Mouse (Mus musculus): ENCODE measurements at regions not wholly inside any gene's neighbourhood (a gene's known extent, or its start where the extent isn't known, plus 50 kb on each side); places are given as distances from the start of the nearest gene placed in this dataset.

GRCm38 (mm10) chr13:50973379-50973778 is 127.3 kb upstream of the Spin1 start:
- TF ChIP-seq CTCF (IDR thresholded peaks at IDR 0.05; ENCODE audit: borderline replicate concordance, extremely low read depth, insufficient read depth, insufficient read length) (no peak), POLR2A (IDR thresholded peaks at IDR 0.05; ENCODE audit: borderline replicate concordance, extremely low read depth, insufficient read depth, insufficient read length, poor library complexity, severe bottlenecking) (no peak)
- peak; percentile 46 for DNase-seq (ENCODE audit: low read depth)

- TF ChIP-seq CTCF (IDR thresholded peaks at IDR 0.05; ENCODE audit: borderline replicate concordance, extremely low read depth, insufficient read depth, insufficient read length) (no peak), POLR2A (IDR thresholded peaks at IDR 0.05; ENCODE audit: borderline replicate concordance, extremely low read depth, insufficient read depth, insufficient read length, poor library complexity, severe bottlenecking) (no peak)
- no peak for DNase-seq (ENCODE audit: low read depth)
Measured at GRCm38 (mm10) chr13:50975306-50975920, 125.3 kb upstream of the Spin1 start.

GRCm38 (mm10) chr13:50982005-50982404 is 118.7 kb upstream of the Spin1 start:
- no peak for DNase-seq (ENCODE audit: low read depth)
- no peak for TF ChIP-seq CTCF (IDR thresholded peaks at IDR 0.05; ENCODE audit: borderline replicate concordance, extremely low read depth, insufficient read depth, insufficient read length)
- no peak for TF ChIP-seq POLR2A (IDR thresholded peaks at IDR 0.05; ENCODE audit: borderline replicate concordance, extremely low read depth, insufficient read depth, insufficient read length, poor library complexity, severe bottlenecking)

GRCm38 (mm10) chr13:50982990-50983389 is 117.7 kb upstream of the Spin1 start:
- DNase-seq (ENCODE audit: low read depth) = no peak
- TF ChIP-seq CTCF (IDR thresholded peaks at IDR 0.05; ENCODE audit: borderline replicate concordance, extremely low read depth, insufficient read depth, insufficient read length) (no peak), POLR2A (IDR thresholded peaks at IDR 0.05; ENCODE audit: borderline replicate concordance, extremely low read depth, insufficient read depth, insufficient read length, poor library complexity, severe bottlenecking) (no peak)

- no peak for DNase-seq (ENCODE audit: low read depth)
- TF ChIP-seq CTCF (IDR thresholded peaks at IDR 0.05; ENCODE audit: borderline replicate concordance, extremely low read depth, insufficient read depth, insufficient read length) = no peak
- no peak for TF ChIP-seq POLR2A (IDR thresholded peaks at IDR 0.05; ENCODE audit: borderline replicate concordance, extremely low read depth, insufficient read depth, insufficient read length, poor library complexity, severe bottlenecking)
Measured at GRCm38 (mm10) chr13:50991726-50992432, 108.8 kb upstream of the Spin1 start.

GRCm38 (mm10) chr13:50999738-51000137 is 100.9 kb upstream of the Spin1 start:
- no peak for DNase-seq (ENCODE audit: low read depth)
- TF ChIP-seq POLR2A (IDR thresholded peaks at IDR 0.05; ENCODE audit: borderline replicate concordance, extremely low read depth, insufficient read depth, insufficient read length, poor library complexity, severe bottlenecking) (no peak), CTCF (IDR thresholded peaks at IDR 0.05; ENCODE audit: borderline replicate concordance, extremely low read depth, insufficient read depth, insufficient read length) (no peak)

GRCm38 (mm10) chr13:51004827-51005226 is 95.9 kb upstream of the Spin1 start:
- TF ChIP-seq POLR2A (IDR thresholded peaks at IDR 0.05; ENCODE audit: borderline replicate concordance, extremely low read depth, insufficient read depth, insufficient read length, poor library complexity, severe bottlenecking) (no peak), CTCF (IDR thresholded peaks at IDR 0.05; ENCODE audit: borderline replicate concordance, extremely low read depth, insufficient read depth, insufficient read length) (no peak)
- no peak for DNase-seq (ENCODE audit: low read depth)

GRCm38 (mm10) chr13:51010736-51011135 is 89.9 kb upstream of the Spin1 start:
- TF ChIP-seq CTCF (IDR thresholded peaks at IDR 0.05; ENCODE audit: borderline replicate concordance, extremely low read depth, insufficient read depth, insufficient read length) (no peak), POLR2A (IDR thresholded peaks at IDR 0.05; ENCODE audit: borderline replicate concordance, extremely low read depth, insufficient read depth, insufficient read length, poor library complexity, severe bottlenecking) (no peak)
- DNase-seq (ENCODE audit: low read depth) = no peak

GRCm38 (mm10) chr13:51016209-51016608 is 84.5 kb upstream of the Spin1 start:
- no peak for TF ChIP-seq CTCF (IDR thresholded peaks at IDR 0.05; ENCODE audit: borderline replicate concordance, extremely low read depth, insufficient read depth, insufficient read length)
- no peak for TF ChIP-seq POLR2A (IDR thresholded peaks at IDR 0.05; ENCODE audit: borderline replicate concordance, extremely low read depth, insufficient read depth, insufficient read length, poor library complexity, severe bottlenecking)
- no peak for DNase-seq (ENCODE audit: low read depth)

GRCm38 (mm10) chr13:51016956-51017703 is 83.5 kb upstream of the Spin1 start:
- TF ChIP-seq POLR2A (IDR thresholded peaks at IDR 0.05; ENCODE audit: borderline replicate concordance, extremely low read depth, insufficient read depth, insufficient read length, poor library complexity, severe bottlenecking) = no peak
- no peak for TF ChIP-seq CTCF (IDR thresholded peaks at IDR 0.05; ENCODE audit: borderline replicate concordance, extremely low read depth, insufficient read depth, insufficient read length)
- DNase-seq (ENCODE audit: low read depth) = no peak

- peak; percentile 6 for DNase-seq (ENCODE audit: low read depth)
- TF ChIP-seq POLR2A (IDR thresholded peaks at IDR 0.05; ENCODE audit: borderline replicate concordance, extremely low read depth, insufficient read depth, insufficient read length, poor library complexity, severe bottlenecking) = no peak
- TF ChIP-seq CTCF (IDR thresholded peaks at IDR 0.05; ENCODE audit: borderline replicate concordance, extremely low read depth, insufficient read depth, insufficient read length) = no peak
Measured at GRCm38 (mm10) chr13:51017727-51018321, 82.9 kb upstream of the Spin1 start.
